Mouse (Mus musculus): ENCODE results near the gene Mcrip1. TPM values are rescaled to one million over a fixed set of nuclear protein-coding genes. Genes with fewer than 3 reads are reported as not detected.

Mcrip1 gene
- polyA plus RNA-seq (2014; fragmentation: Illumina TruSeq; extraction: RNeasy Lipid Tissue Mini Kit (QIAGEN cat#74804); ENCODE audit: low read depth, low replicate concordance), result 64.9 TPM

DNA sequence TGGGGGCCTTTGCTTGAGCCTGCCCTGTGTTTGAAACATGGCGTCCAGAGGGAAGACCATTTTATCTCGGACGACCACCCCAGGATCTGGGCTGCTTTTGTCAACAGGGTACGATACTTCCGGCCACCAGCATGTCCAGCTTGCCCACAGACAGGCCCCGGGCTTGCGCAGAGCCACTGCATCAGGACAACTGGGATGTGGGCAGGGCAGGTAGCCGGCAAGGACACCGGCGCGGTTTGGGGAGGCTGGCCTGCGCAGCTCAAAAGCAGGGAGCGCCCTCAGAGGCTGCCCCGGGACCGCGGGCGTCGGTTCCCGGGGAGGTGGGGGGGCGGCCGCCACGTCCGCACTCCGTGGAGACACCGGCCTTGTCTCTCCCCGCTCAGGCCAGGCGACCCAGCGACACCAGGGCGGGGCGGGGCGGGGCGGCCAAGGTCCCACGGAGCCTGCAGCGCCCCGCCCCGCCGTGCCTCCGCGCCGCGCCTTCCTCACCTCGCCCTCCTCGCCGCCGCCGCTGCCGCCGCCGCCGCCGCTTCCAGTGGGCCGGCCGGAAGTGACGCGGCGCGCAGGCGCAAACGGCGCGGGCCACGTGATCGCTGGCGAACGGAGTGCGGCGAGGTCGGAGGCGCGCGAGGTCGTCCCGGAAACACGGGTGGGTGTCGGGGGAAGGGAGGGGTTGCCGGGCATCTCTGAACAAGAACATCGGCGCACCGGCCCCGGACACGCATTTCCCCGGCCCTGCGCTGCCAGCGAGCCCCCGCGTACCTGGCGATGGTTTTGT is at the start of gene Mcrip1:
Mcrip1 (minus strand) TSS at position 560 of the 778 bp plus-strand sequence.

DNA sequence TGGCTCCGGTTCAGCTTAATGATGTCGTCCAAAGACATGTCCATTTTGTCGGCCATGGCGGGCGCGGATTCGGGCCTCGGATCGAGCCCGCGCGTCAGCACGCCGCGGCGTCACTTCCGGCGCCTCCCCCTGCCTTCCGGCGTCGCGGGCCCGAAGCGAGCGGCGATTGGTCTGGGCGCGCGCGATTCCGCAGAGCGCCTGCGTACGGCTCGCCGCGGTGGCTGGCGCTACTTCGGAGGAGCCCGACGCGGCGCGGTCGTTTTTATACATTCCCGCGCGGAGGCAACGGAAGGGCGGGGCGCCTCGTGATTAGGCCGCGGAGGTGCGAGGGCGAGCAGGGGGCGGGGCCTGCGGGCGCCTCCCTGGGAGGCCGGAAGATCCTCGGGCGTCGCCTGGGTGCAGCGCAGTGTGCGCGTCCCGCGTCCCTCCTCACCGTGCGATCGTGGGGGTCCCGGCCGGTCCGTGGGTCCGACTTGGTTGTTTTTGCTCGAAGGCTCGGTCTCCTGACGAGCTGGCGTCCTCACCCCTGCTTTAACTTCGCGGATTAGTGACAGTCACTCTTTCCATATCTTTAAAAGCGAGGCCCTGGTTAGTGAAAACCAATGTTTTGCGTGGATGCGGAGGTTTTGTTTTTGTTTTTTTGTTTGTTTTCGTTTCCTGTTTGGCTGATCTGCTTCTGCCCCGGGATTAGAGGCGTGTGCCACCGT is 48.9 kb upstream of the Mcrip1 start, which contains the start of the genes Alyref and Anapc11:
Alyref (minus strand) TSS at position 83 of the 707 bp plus-strand sequence.
Anapc11 (plus strand) TSS at position 139 of the 707 bp plus-strand sequence.

DNA sequence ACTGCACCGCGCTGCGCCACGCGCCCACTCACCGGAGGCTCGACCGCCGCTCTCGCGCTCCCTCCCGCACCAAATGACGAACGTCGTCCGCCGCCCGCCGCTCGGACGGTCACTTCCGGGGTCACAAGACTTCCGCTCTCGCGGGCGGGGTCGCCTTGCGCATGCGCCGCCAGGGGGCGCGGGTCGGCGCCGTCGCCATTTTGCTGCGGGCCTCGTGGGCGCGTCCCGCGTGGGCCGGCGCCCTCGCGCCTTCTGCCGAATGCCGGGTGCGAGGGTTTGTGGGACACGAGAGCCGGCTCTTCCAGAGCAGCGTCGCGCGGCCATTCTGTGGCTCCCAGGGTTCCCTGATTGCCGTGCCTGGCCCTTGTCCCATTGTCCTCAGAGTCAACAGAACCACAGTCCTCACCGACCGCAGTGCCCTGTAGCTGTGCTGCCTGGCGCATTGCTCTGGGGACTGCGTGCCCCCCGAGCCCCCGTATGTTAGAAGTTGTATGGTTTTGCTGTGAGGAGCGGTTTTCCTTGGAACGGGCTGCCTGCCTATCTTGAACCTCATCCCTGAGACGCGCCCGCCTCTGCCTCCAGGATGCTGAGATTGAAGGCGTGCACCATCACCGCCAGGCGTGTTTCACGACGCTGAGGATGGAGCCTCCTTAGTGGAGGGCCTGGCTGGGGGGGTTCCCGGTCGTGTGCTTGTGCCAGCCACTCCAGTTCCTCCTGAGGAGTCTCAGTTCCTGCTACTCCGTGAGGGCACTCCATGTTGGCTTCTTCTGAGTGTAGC is 32.2 kb upstream of the Mcrip1 start, which contains the start of gene Arhgdia:
Arhgdia (minus strand) TSS at position 135 of the 778 bp plus-strand sequence.

DNA sequence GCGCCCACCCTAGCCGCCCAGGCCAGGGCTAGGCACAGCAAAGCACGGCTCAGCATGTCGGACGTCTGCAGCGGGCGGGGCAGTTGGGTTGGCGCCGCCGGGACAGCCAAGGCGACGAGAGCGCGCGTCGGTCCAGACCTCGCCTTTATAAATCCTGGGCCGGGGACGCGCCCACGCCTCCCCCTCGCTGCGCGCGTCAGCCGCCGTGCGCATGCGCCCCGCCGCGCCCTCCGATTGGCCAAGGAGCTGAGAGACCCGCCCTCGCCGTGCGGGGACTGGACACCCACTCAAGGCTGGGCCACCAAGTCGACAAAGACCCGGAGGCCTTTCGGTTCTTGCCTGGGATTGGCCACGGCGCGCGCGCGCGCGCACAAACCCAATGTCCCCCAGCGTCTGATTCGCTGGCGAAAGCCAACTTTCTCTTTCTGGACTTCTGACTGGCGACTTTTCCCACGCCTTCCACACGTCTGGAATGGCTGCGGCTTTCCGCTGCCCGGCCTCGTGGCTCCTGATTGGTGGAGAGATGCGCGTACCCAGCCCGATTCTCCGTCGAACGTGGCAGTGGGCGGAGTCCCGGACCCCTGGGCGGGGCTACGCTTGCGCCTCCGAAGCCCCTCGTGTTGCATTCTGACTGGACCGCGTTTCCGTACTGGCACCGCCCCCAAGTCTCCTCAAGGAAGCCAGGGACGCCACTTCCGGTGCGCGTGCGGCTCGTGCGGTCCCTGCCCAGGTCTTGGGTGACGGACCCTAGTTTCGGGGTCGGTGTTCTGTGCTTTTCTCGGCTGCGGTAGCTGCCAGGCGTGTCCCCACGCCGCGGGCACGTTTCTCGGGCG is 23.4 kb upstream of the Mcrip1 start, which contains the start of gene P4hb:
P4hb (minus strand) TSS at position 502 of the 833 bp plus-strand sequence.

DNA sequence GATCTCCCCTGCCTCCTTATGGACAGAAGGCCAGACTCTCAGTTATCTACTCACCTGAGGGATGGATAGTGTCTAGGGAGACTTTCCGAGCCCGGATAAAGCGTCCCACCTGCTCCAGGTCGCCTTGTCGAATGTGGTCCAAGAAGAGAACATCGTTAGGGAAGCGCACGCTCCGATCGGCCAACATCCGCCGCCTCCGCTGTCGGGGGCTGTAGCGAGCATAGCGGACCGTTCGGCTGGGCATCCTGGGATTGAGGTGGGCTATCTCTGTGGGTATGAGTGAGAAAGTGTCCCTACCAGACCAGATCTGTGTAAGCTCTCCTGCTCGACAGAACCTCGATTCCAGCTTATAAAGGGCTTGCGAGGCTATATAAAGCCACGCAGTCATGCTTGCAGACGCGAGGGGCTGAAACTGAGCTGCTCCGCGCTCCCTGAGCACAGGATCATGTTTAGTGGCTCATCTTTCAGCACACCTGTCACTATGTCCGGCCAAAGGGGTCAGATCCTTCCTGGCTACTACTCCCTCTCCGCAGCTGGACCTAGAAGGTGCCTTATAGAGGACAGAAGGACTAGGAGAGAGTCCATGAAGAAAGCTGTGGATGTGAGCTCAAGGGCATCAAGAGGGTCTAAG is 1.4 kb upstream of the Mcrip1 start, which contains the start of gene Ppp1r27:
Ppp1r27 (minus strand) TSS at position 323 of the 631 bp plus-strand sequence.

DNA sequence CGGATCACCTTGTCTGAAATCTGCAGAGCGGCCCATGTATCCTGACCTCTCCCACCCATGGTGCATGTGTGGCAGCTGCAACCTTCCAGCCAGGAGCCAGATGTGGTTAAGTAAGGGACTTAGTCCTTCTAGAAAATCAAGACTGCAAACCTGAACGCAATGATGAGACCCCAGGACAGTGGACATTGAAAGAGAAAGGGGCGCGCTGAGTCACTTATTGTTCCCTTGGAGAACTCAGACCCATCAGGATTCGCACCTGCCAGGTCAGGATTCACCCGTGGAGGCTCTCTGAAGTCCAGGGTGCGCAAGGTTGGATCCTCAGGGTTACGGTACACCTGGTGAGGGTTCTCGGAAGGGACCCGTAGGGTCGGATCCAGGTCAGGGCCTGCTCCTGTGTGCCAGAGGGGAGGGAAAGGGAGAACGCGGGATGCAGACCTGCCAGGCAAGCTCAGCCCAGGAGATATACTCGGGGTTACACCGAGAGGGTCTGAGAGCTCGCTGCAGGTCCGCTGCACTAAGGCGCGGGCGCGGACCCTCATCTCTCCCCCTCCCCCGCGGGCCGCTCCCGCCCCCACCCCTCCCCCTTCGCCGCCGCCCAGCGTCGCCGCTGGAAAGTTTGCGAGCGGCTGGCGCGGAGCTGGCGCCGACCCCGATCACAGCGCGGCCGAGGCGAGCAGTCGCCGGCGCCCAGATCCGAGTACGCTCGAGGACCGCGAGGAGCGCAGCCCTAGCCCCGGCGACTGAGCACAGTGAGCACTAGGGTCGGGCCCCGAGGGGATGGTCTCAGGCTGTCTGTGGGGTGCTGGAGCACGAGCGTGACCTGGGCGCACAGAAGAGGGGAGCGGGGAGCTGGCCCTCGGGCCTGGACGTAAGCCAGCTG is 19.2 kb downstream of the Mcrip1 start, which contains the start of gene Gcgr:
Gcgr (plus strand) TSS at position 615 of the 880 bp plus-strand sequence.

Other genes starting within 250 kb of the Mcrip1 start
- gene Actg1, start 201.2 kb downstream of the Mcrip1 start, polyA plus RNA-seq (2014; fragmentation: Illumina TruSeq; extraction: RNeasy Lipid Tissue Mini Kit (QIAGEN cat#74804); ENCODE audit: low read depth, low replicate concordance), result 443 TPM
- not detected for gene Fscn2, start 188.2 kb downstream of the Mcrip1 start, polyA plus RNA-seq (2014; fragmentation: Illumina TruSeq; extraction: RNeasy Lipid Tissue Mini Kit (QIAGEN cat#74804); ENCODE audit: low read depth, low replicate concordance)
- 12.4 TPM for gene Faap100, start 171.0 kb downstream of the Mcrip1 start, polyA plus RNA-seq (2014; fragmentation: Illumina TruSeq; extraction: RNeasy Lipid Tissue Mini Kit (QIAGEN cat#74804); ENCODE audit: low read depth, low replicate concordance)
- gene Nploc4, start 112.0 kb downstream of the Mcrip1 start, polyA plus RNA-seq (2014; fragmentation: Illumina TruSeq; extraction: RNeasy Lipid Tissue Mini Kit (QIAGEN cat#74804); ENCODE audit: low read depth, low replicate concordance), result 46.6 TPM
- not detected for gene Tspan10, start 107.1 kb downstream of the Mcrip1 start, polyA plus RNA-seq (2014; fragmentation: Illumina TruSeq; extraction: RNeasy Lipid Tissue Mini Kit (QIAGEN cat#74804); ENCODE audit: low read depth, low replicate concordance)
- gene Pde6g, start 96.2 kb downstream of the Mcrip1 start, polyA plus RNA-seq (2014; fragmentation: Illumina TruSeq; extraction: RNeasy Lipid Tissue Mini Kit (QIAGEN cat#74804); ENCODE audit: low read depth, low replicate concordance), result 1.0 TPM
- gene Oxld1, start 91.7 kb downstream of the Mcrip1 start, polyA plus RNA-seq (2014; fragmentation: Illumina TruSeq; extraction: RNeasy Lipid Tissue Mini Kit (QIAGEN cat#74804); ENCODE audit: low read depth, low replicate concordance), result 53.5 TPM
- 10.3 TPM for gene Ccdc137, start 91.6 kb downstream of the Mcrip1 start, polyA plus RNA-seq (2014; fragmentation: Illumina TruSeq; extraction: RNeasy Lipid Tissue Mini Kit (QIAGEN cat#74804); ENCODE audit: low read depth, low replicate concordance)
- 11.3 TPM for gene Arl16, start 82.1 kb downstream of the Mcrip1 start, polyA plus RNA-seq (2014; fragmentation: Illumina TruSeq; extraction: RNeasy Lipid Tissue Mini Kit (QIAGEN cat#74804); ENCODE audit: low read depth, low replicate concordance)
- gene Mrpl12, start 65.1 kb downstream of the Mcrip1 start, polyA plus RNA-seq (2014; fragmentation: Illumina TruSeq; extraction: RNeasy Lipid Tissue Mini Kit (QIAGEN cat#74804); ENCODE audit: low read depth, low replicate concordance), result 230 TPM
- 12.9 TPM for gene Slc25a10, start 57.9 kb downstream of the Mcrip1 start, polyA plus RNA-seq (2014; fragmentation: Illumina TruSeq; extraction: RNeasy Lipid Tissue Mini Kit (QIAGEN cat#74804); ENCODE audit: low read depth, low replicate concordance)
- gene Gcgr, start 19.0 kb downstream of the Mcrip1 start, polyA plus RNA-seq (2014; fragmentation: Illumina TruSeq; extraction: RNeasy Lipid Tissue Mini Kit (QIAGEN cat#74804); ENCODE audit: low read depth, low replicate concordance), result 0.81 TPM
- not detected for gene Ppp1r27, start 1.4 kb upstream of the Mcrip1 start, polyA plus RNA-seq (2014; fragmentation: Illumina TruSeq; extraction: RNeasy Lipid Tissue Mini Kit (QIAGEN cat#74804); ENCODE audit: low read depth, low replicate concordance)
- gene P4hb, start 23.5 kb upstream of the Mcrip1 start, polyA plus RNA-seq (2014; fragmentation: Illumina TruSeq; extraction: RNeasy Lipid Tissue Mini Kit (QIAGEN cat#74804); ENCODE audit: low read depth, low replicate concordance), result 176 TPM
- 159 TPM for gene Arhgdia, start 31.9 kb upstream of the Mcrip1 start, polyA plus RNA-seq (2014; fragmentation: Illumina TruSeq; extraction: RNeasy Lipid Tissue Mini Kit (QIAGEN cat#74804); ENCODE audit: low read depth, low replicate concordance)
- 25.3 TPM for gene Alyref, start 48.6 kb upstream of the Mcrip1 start, polyA plus RNA-seq (2014; fragmentation: Illumina TruSeq; extraction: RNeasy Lipid Tissue Mini Kit (QIAGEN cat#74804); ENCODE audit: low read depth, low replicate concordance)
- 53.2 TPM for gene Anapc11, start 48.7 kb upstream of the Mcrip1 start, polyA plus RNA-seq (2014; fragmentation: Illumina TruSeq; extraction: RNeasy Lipid Tissue Mini Kit (QIAGEN cat#74804); ENCODE audit: low read depth, low replicate concordance)
- gene Npb, start 58.8 kb upstream of the Mcrip1 start, polyA plus RNA-seq (2014; fragmentation: Illumina TruSeq; extraction: RNeasy Lipid Tissue Mini Kit (QIAGEN cat#74804); ENCODE audit: low read depth, low replicate concordance), result not detected
- gene Pcyt2, start 68.2 kb upstream of the Mcrip1 start, polyA plus RNA-seq (2014; fragmentation: Illumina TruSeq; extraction: RNeasy Lipid Tissue Mini Kit (QIAGEN cat#74804); ENCODE audit: low read depth, low replicate concordance), result 72.2 TPM
- gene Sirt7, start 75.5 kb upstream of the Mcrip1 start, polyA plus RNA-seq (2014; fragmentation: Illumina TruSeq; extraction: RNeasy Lipid Tissue Mini Kit (QIAGEN cat#74804); ENCODE audit: low read depth, low replicate concordance), result 16.4 TPM
- 42.4 TPM for gene Mafg, start 83.9 kb upstream of the Mcrip1 start, polyA plus RNA-seq (2014; fragmentation: Illumina TruSeq; extraction: RNeasy Lipid Tissue Mini Kit (QIAGEN cat#74804); ENCODE audit: low read depth, low replicate concordance)
- gene Pycr1, start 94.0 kb upstream of the Mcrip1 start, polyA plus RNA-seq (2014; fragmentation: Illumina TruSeq; extraction: RNeasy Lipid Tissue Mini Kit (QIAGEN cat#74804); ENCODE audit: low read depth, low replicate concordance), result 2.0 TPM
- 61.7 TPM for gene Myadml2, start 98.4 kb upstream of the Mcrip1 start, polyA plus RNA-seq (2014; fragmentation: Illumina TruSeq; extraction: RNeasy Lipid Tissue Mini Kit (QIAGEN cat#74804); ENCODE audit: low read depth, low replicate concordance)
- not detected for gene Notum, start 111.4 kb upstream of the Mcrip1 start, polyA plus RNA-seq (2014; fragmentation: Illumina TruSeq; extraction: RNeasy Lipid Tissue Mini Kit (QIAGEN cat#74804); ENCODE audit: low read depth, low replicate concordance)
- gene Aspscr1, start 123.2 kb upstream of the Mcrip1 start, polyA plus RNA-seq (2014; fragmentation: Illumina TruSeq; extraction: RNeasy Lipid Tissue Mini Kit (QIAGEN cat#74804); ENCODE audit: low read depth, low replicate concordance), result 39.2 TPM
- 53.4 TPM for gene Cenpx, start 164.0 kb upstream of the Mcrip1 start, polyA plus RNA-seq (2014; fragmentation: Illumina TruSeq; extraction: RNeasy Lipid Tissue Mini Kit (QIAGEN cat#74804); ENCODE audit: low read depth, low replicate concordance)
- 12.1 TPM for gene Lrrc45, start 164.2 kb upstream of the Mcrip1 start, polyA plus RNA-seq (2014; fragmentation: Illumina TruSeq; extraction: RNeasy Lipid Tissue Mini Kit (QIAGEN cat#74804); ENCODE audit: low read depth, low replicate concordance)
- 4.0 TPM for gene Rac3, start 171.7 kb upstream of the Mcrip1 start, polyA plus RNA-seq (2014; fragmentation: Illumina TruSeq; extraction: RNeasy Lipid Tissue Mini Kit (QIAGEN cat#74804); ENCODE audit: low read depth, low replicate concordance)
- gene Dcxr, start 177.6 kb upstream of the Mcrip1 start, polyA plus RNA-seq (2014; fragmentation: Illumina TruSeq; extraction: RNeasy Lipid Tissue Mini Kit (QIAGEN cat#74804); ENCODE audit: low read depth, low replicate concordance), result 23.6 TPM
- gene Cbr2, start 182.4 kb upstream of the Mcrip1 start, polyA plus RNA-seq (2014; fragmentation: Illumina TruSeq; extraction: RNeasy Lipid Tissue Mini Kit (QIAGEN cat#74804); ENCODE audit: low read depth, low replicate concordance), result 30.3 TPM
- 3.6 TPM for gene Hmga1b, start 213.1 kb upstream of the Mcrip1 start, polyA plus RNA-seq (2014; fragmentation: Illumina TruSeq; extraction: RNeasy Lipid Tissue Mini Kit (QIAGEN cat#74804); ENCODE audit: low read depth, low replicate concordance)
- gene Rfng, start 234.5 kb upstream of the Mcrip1 start, polyA plus RNA-seq (2014; fragmentation: Illumina TruSeq; extraction: RNeasy Lipid Tissue Mini Kit (QIAGEN cat#74804); ENCODE audit: low read depth, low replicate concordance), result 18.9 TPM
- gene Gps1, start 234.5 kb upstream of the Mcrip1 start, polyA plus RNA-seq (2014; fragmentation: Illumina TruSeq; extraction: RNeasy Lipid Tissue Mini Kit (QIAGEN cat#74804); ENCODE audit: low read depth, low replicate concordance), result 66.7 TPM
- 27.0 TPM for gene Dus1l, start 246.7 kb upstream of the Mcrip1 start, polyA plus RNA-seq (2014; fragmentation: Illumina TruSeq; extraction: RNeasy Lipid Tissue Mini Kit (QIAGEN cat#74804); ENCODE audit: low read depth, low replicate concordance)

Measured in heart, adult 10 weeks (tissue).